Mouse (Mus musculus) kidney, postnatal 14 days (tissue): ENCODE data around the gene Shd.

ENCODE experiments used
- DNase-seq: peaks from one replicate; pipeline ENCODE4 v3.0.0; 2022; ENCODE audit warnings: mixed read lengths

Gene Shd

GRCm38 (mm10) chr17:56008356-56009087, 38.3 kb downstream of the Shd start:
- peak; percentile 96 for DNase-seq

- DNase-seq: peak; percentile 94
Observed at GRCm38 (mm10) chr17:56009088-56009961, 39.1 kb downstream of the Shd start.

GRCm38 (mm10) chr17:56009962-56010240, 39.6 kb downstream of the Shd start:
- DNase-seq: no peak

GRCm38 (mm10) chr17:56010255-56010654, 40.0 kb downstream of the Shd start:
- no peak for DNase-seq

- DNase-seq: peak; percentile 81
Observed at GRCm38 (mm10) chr17:56010681-56011080, 40.4 kb downstream of the Shd start.

GRCm38 (mm10) chr17:56011441-56011840, 41.2 kb downstream of the Shd start:
- DNase-seq: no peak

- DNase-seq: no peak
Observed at GRCm38 (mm10) chr17:56015293-56015692, 45.0 kb downstream of the Shd start.

GRCm38 (mm10) chr17:56016382-56016781, 46.1 kb downstream of the Shd start:
- DNase-seq: no peak

- no peak for DNase-seq
Observed at GRCm38 (mm10) chr17:56016793-56017785, 46.8 kb downstream of the Shd start.

GRCm38 (mm10) chr17:56017848-56018247, 47.6 kb downstream of the Shd start:
- no peak for DNase-seq

GRCm38 (mm10) chr17:56018347-56019131, 48.3 kb downstream of the Shd start:
- DNase-seq: peak; percentile 66

- no peak for DNase-seq
Observed at GRCm38 (mm10) chr17:56020400-56021084, 50.3 kb downstream of the Shd start.

- DNase-seq: no peak
Observed at GRCm38 (mm10) chr17:56021161-56021910, 51.1 kb downstream of the Shd start.

- DNase-seq: no peak
Observed at GRCm38 (mm10) chr17:56022131-56022988, 52.1 kb downstream of the Shd start.

GRCm38 (mm10) chr17:56022989-56023290, 52.7 kb downstream of the Shd start:
- DNase-seq: no peak

- DNase-seq: no peak
Observed at GRCm38 (mm10) chr17:56023386-56023785, 53.1 kb downstream of the Shd start.

- no peak for DNase-seq
Observed at GRCm38 (mm10) chr17:56024476-56024875, 54.2 kb downstream of the Shd start.

- no peak for DNase-seq
Observed at GRCm38 (mm10) chr17:56024931-56025330, 54.7 kb downstream of the Shd start.
